Mouse (Mus musculus) megakaryocyte, embryonic 14.5 days (primary cell): ENCODE data around the gene Scn5a.

ENCODE experiments used
- FLI1 ChIP-seq: IDR thresholded peaks from 2 replicates; pipeline ENCODE4 v1.6.1; 2012; ENCODE audit warnings: low read length, inconsistent platforms, mixed read lengths
- GATA1 ChIP-seq: IDR thresholded peaks from 3 replicates; pipeline ENCODE4 v1.6.1; 2012; ENCODE audit warnings: mixed read lengths, low read length, inconsistent platforms, borderline replicate concordance

- no peak for TF ChIP-seq GATA1
- no peak for TF ChIP-seq FLI1
These were observed 79.9 kb downstream of the Scn5a start for GRCm38 (mm10) chr9:119498885-119499284.
